Mouse (Mus musculus): ENCODE data around the gene Nln.

The Nln gene

GRCm38 (mm10) chr13:104095955-104096354 is 13.5 kb downstream of the Nln start:
- DNase-seq (ENCODE audit: low spot score): no peak

- DNase-seq (ENCODE audit: low spot score): no peak
Observed at GRCm38 (mm10) chr13:104094531-104095385, 14.7 kb downstream of the Nln start.

- DNase-seq (ENCODE audit: low spot score): no peak
Observed at GRCm38 (mm10) chr13:104091734-104092133, 17.7 kb downstream of the Nln start.

- no peak for DNase-seq (ENCODE audit: low spot score)
Observed at GRCm38 (mm10) chr13:104089387-104089786, 20.0 kb downstream of the Nln start.

DNA sequence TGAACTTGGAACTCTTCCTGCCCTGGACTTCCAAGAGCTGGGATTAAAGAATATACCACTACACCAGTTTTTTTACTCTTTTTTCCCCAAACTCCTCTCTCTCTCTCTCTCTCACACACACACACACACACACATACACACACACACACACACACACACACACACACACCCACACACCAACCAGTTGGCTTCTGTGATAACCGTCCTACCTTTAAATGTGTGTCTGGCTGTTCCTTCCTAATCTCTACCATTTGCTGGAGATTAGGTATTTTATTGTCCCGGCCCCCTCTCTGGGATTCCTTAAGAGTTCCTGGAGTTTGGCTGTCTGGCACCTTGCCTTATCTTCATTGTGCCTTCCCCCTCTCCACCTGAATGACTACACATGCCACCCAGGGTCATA is 24.8 kb downstream of the Nln start:
- DNase-seq (ENCODE audit: low spot score): no peak

DNA sequence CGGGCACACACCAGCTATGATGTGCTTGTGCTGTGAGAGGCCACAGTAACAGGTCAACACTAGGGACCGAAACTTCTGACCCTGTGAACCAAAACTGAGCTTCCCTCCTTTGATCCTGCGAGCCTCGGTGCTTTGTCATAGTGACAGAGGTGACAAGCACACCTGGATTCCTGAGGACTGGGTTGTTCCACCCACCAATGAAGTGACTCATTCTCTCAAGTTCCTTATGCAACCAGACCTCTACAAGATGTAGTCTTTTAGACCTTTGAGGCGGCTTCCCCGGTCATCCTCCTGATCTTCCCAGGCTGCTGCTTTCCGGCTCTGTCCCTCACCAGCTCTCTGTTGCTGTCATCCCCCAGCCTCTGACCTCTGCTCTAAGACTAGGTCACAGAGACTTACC is 26.9 kb downstream of the Nln start:
- DNase-seq (ENCODE audit: low spot score): no peak

DNA sequence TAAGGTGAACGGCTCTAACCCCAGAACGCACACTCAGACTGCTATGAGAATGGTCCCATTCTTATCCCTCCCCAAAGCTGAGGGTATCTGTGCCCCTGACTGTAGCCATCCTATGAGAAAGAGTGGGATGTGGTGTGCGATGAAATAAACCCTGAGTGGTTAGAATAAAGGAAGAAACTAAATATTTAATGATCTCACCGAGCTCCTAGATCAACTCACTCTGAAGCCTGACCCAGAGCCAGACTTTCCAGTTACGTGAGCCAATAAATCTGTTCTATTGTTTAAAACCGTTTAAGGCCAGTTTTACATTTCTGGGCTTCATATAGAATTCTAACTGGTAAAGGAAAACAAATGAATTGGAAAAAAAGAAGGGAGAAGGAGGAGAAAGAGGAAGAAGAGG is 32.4 kb downstream of the Nln start:
- no peak for DNase-seq (ENCODE audit: low spot score)

- DNase-seq (ENCODE audit: low spot score): no peak
Observed at GRCm38 (mm10) chr13:104074731-104075130, 34.7 kb downstream of the Nln start.

DNA sequence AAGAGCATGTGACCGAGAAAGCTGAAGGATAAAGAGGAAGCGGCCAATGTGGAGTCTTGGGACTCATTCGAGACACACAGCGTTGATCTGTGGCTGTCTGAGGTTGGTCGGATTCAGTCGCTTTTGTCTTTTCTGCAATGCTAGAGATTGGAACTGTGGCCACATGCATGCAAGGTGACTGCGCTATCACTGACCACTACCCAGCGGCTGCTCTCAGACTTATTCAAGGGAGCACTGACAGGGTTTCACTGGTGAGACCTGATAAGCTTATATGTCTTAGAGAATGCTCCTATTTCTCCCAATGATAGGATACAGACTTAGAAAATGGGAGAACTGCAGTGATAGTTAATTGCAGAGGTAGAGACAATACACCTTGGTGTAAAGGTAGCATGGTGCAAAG is 35.2 kb downstream of the Nln start:
- DNase-seq (ENCODE audit: low spot score): no peak

- no peak for DNase-seq (ENCODE audit: low spot score)
Observed at GRCm38 (mm10) chr13:104072351-104072750, 37.1 kb downstream of the Nln start.

- no peak for DNase-seq (ENCODE audit: low spot score)
Observed at GRCm38 (mm10) chr13:104070703-104071102, 38.7 kb downstream of the Nln start.

GRCm38 (mm10) chr13:104069216-104069615 is 40.2 kb downstream of the Nln start:
- no peak for DNase-seq (ENCODE audit: low spot score)

DNA sequence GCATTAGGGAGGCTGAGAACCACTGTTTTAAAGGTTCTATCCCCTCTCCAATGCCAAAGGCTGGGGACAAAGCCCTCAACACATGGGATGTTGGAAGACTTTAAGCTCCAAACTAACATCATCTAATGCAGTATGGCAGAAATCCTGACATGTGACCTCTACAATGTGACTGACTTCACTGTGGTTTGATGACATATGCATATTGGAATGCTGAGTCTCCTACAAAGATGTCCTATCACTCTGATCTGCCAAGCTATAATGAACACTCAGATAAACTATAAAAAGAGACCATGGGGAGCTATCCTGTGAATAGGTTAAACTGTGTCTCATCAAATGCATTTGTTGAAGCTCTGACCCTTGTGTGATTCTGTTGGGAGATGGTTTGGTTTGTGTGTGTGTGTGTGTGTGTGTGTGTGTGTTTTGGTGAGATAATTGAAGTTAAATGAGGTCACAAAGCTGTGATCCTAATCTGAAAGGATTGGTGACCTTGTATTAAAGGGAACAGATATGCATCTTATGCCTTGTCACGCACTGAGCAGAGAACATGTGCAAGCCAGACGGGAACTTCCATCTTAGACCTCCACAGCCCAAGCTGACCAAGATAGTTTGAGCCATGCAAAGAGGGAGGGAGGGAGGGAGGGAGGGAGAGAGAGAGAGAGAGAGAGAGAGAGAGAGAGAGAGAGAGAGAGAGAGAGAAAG is 43.6 kb downstream of the Nln start:
- no peak for DNase-seq (ENCODE audit: low spot score)

DNA sequence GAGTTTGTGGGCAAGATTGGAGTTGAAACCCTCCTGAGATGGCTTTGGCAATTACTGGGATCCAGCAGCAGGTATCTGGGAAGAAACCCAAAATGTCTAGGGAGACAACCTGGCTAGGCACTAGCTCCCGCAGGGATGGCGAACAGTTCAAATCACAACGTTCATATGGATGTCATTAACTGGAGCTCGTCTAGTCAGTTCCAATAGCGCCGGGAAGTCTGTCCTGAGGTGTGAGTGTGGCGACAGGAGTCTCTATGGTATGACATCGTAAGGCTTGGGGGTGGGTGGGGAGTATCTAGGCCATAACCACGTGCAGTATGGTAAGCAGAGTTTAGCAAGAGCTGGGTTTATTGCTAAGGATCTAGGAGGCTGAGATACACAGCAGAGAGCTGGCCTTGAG is 46.4 kb downstream of the Nln start:
- no peak for DNase-seq (ENCODE audit: low spot score)

DNA sequence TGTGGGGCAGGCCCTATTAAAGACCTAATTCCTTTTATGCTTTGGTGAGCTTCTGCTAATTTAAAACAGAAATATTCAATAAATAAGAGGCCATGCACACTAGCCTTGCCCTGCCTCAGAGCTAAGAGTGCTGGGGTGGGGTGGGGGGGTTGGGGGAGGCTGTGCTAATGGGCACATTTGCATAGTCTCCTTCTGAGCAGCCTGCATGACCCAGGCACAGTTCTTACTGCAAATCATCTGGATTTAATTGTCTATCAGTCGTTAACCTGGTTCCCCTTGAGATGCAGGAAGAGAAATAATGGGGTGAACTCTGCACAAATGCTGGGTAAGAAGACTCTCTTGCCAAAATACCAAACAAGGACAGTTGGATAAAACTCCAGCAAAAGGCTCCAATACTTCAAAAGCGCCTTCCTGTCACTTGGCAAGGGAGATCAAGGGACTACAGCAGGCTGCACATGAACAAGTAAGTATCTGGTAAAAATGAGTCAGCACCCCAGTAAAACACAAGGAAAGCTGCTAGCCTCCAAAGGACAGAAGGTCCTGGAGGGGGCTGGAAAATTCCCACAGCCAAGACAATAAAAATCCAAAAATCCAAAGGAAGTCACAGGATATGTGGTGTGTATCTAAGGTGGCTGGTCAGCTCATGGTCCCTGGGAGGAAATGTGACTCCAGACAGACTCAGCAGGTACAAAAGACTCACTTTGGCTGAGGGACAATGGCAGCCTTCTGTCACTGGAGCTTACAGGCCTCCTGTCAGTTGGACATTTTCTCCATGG is 47.3 kb downstream of the Nln start:
- no peak for DNase-seq (ENCODE audit: low spot score)

DNA sequence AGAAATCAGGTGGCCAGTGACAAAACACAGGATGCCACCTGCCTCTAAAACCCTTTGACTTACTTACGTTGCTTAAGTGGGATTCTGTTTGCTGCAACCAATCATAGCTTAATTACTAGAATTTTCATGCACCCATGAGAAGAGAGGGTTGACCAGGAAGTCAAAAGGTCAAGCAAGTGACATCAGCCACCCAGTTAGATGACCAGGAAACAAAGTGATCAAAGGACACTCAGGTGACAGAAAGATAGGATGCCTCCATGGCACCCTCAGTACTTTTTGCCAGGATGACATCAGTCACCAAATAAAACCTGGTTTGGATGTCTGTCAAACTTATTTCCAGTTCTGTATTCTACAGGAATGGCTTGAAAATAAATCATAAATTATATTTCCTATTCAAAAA is 49.2 kb downstream of the Nln start:
- DNase-seq (ENCODE audit: low spot score): no peak

DNA sequence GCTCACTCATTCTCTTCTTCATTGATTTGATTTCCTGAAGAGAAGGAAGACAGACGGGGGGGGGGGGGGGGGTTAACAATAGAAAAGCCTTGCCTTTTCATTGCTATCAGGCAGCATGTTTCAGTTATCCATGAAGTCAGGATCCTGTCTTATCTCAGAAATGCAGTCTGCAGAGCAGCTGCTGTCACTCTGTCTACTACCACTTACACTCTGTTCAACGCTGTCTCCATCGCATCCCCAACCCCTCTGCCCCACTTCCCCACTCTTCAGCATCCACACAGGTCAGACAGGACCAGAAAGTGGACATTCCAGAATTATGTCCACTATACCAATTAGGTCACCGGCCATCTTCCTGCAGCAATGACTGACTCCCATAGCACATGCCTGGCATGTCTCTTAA is 49.9 kb downstream of the Nln start:
- no peak for DNase-seq (ENCODE audit: low spot score)

GRCm38 (mm10) chr13:104058761-104059160 is 50.7 kb downstream of the Nln start:
- no peak for DNase-seq (ENCODE audit: low spot score)

- no peak for DNase-seq (ENCODE audit: low spot score)
Observed at GRCm38 (mm10) chr13:104052271-104052753, 57.1 kb downstream of the Nln start.

- DNase-seq (ENCODE audit: low spot score): no peak
Observed at GRCm38 (mm10) chr13:104048835-104049234, 60.6 kb downstream of the Nln start.

DNA sequence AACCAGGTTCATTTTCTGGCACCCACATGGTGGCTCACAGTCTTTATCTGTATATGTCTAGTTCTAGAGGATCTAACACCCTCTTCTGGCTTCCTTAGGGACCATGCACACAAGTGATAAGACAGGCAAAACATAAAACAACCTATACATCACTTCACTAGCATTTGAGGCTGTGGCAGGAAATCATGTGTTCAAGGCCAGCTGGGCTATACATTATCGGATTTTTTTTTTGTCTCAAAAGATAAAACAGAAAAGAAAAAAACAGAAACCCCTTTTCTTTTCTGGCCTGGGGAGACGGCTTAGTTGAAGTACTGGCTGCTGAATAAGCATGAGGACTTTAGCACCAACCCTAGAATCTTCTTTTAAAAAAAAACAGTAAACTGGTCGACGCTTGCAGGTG is 64.3 kb downstream of the Nln start:
- DNase-seq (ENCODE audit: low spot score): no peak

DNA sequence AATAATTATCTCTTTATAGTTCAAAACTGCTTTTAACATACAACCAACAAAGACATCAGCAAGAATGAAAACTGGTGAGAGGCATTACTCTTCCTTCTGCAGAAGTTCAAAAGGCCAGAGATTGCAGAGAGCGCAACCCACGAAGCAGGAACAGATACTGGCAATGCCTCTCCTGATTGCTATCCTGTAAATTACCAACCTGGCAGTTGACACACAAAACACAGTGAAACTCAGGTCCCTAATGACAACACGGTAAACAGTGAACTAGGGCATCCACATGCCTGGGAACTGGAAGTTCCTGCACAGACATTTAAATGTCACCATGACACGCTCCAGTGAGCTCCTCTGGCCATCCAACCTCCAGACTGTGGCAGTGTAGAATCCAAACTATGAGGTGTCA is 65.1 kb downstream of the Nln start:
- DNase-seq (ENCODE audit: low spot score): no peak

GRCm38 (mm10) chr13:104042738-104043137 is 66.7 kb downstream of the Nln start:
- DNase-seq (ENCODE audit: low spot score): no peak

Data from urinary bladder, postnatal 10 days (tissue).